Mouse (Mus musculus) central nervous system, embryonic 11.5 days (tissue): ENCODE results near the gene Vmn2r6. TPM values are rescaled to one million over a fixed set of nuclear protein-coding genes. Genes with fewer than 3 reads are reported as not detected.

Experiments
- polyA plus RNA-seq: library from polyadenylated mRNA; depleted of rRNA; stranded (reverse); fragments of >200 nt; gene quantifications from 2 replicates; pipeline ENCODE4 v1.2.3, GENCODE M21; 2012; rRNA removed

The Vmn2r6 gene
- not detected in 2 replicates for polyA plus RNA-seq

DNA sequence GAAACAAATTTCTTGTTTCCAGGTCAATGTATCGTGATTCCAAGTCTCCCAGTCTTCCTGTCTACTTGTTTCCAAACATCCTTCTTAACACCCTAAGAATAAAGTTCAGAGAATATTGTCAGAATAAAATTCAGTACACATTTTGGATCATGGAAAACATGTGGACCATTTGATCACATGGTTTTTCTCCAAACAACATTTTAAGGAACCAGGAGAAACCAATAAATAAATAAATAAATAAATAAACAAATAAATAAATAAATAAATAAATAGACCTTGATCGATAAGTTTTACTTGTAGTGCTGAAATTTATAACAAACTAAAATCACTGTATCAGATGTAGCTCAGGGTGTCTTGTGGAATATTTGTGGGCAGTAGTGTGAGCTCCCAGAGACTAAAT lies at the start of gene Vmn2r6:
Gene Vmn2r6 (minus strand): TSS at position 101 of the 400 bp plus-strand sequence.

GRCm38 (mm10) chr3:64509742-64510141 lies 55.9 kb downstream of the Vmn2r6 start, which contains the start of gene Vmn2r5:
Gene Vmn2r5 (minus strand): TSS chr3:64509842.

Other genes starting within 250 kb of the Vmn2r6 start
- not detected in 2 replicates for gene Vmn2r4, start 150.5 kb downstream of the Vmn2r6 start, polyA plus RNA-seq
- gene Vmn2r5, start 56.0 kb downstream of the Vmn2r6 start, polyA plus RNA-seq = not detected in 2 replicates